Mouse (Mus musculus): Measurements from ENCODE around the gene Serpinc1.

GRCm38 (mm10) chr1:160963199-160963598, 15.2 kb upstream of the Serpinc1 start:
- TF ChIP-seq CTCF (conservative IDR thresholded peaks at IDR 0.05; ENCODE audit: insufficient read depth, insufficient read length, low read depth, low read length) (no peak), POLR2A (IDR thresholded peaks at IDR 0.05; ENCODE audit: low read depth, low read length) (no peak)
